Mouse (Mus musculus): ENCODE results near the gene Slc7a4.
A peak's percentile ranks its signal among the peaks of the same experiment; 100 is the strongest.
"Not testable (repeated sequence)": the region's sequence is repeated elsewhere in the genome, so short reads cannot be mapped to it uniquely, and the experiment has no call there.

The Slc7a4 gene

DNA sequence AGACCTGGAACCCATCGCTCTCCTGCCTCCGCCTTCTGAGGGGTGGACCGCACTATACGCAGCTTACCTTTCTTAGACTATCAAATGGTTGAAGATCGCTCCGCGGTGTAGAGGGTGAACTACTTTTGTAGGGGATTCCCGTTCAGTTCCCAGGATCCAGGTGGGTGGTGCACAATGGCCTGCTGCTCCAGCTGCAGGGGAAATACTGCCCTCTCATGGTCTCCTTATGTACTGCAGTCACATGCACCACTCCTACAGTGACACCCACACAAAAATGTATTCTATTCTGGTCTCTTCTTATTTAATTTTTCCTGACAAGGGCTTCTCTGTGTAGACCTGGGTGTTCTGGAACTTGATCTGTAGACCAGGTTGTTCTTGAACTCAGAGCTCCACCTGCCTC lies at the start of gene Slc7a4:
Slc7a4 (minus strand) TSS at position 151 of the 400 bp plus-strand sequence.
- DNase-seq (ENCODE audit: low read depth in 1 of 2, low spot score in 2 of 2) = no peak

DNA sequence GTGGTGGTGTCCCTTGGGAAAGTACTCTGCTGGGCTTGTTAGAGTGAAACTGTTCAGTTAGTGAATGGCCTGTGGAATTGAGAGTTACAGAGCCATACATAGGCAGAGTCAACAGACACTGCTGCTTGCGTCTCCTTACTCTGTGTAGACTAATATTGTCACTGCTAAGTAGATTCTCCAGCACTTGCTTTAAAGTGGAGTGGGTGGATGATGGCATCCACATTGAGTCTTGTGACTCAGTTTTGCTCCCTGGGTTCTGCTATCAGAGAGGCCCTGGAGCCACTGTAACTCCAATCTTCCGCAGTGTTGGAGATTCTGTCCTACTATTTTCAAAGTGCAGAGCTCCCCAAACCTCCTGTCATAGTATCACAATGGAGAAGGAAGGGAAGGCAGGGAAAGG lies 49.6 kb upstream of the Slc7a4 start:
- no peak for DNase-seq (ENCODE audit: low read depth in 1 of 2, low spot score in 2 of 2)

DNA sequence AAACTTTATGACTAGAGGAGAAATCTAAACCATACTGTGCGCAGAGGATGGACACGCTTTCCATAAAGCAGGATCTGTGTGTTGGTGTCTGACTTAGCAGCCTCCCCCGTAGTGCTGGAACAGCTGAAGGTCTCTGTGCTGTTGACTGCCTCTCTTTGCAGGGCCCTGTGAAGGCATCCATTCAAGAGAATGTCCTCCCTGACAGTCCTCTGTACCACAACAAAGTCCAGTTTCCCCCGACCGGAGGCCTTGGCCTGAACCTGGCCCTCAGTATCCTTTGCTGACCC lies 43.2 kb upstream of the Slc7a4 start:
- DNase-seq (ENCODE audit: low read depth in 1 of 2, low spot score in 2 of 2) = no peak

DNA sequence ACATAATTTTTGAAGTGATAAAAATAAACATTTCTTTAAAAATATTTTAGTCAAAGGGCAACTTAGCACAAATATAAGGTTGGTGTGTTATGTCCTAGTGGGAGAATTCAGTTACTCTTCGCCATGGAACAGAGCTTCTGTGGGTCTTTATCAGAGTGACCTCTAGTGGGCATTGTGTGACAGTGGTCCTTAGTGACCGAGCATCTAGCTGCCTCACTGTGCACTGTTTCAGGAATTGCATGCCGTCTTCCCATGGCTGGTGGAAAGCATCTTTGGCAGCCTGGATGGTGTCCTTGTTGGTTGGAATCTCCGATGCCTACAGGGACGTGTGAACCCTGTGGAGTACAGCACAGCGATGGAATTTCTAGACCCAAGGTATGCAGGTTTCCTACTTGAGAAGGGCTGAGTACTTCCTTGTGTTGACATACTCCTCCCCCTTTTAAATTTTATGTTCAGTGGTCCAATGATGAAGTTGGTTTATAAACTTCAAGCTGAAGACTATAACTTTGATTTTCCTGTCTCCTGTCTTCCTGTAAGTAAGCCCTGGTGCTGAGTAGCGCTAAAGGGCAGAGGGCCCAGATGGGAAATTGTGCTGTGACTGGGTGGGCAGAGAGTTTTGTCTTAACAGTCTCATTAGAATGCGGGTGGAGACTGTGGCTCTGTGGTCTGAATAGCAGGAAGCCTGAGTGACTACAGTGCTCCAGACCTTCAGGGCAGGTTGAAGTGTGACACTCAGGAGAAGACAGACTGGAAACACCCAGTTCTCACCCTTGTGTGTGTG lies 42.7 kb upstream of the Slc7a4 start:
- no peak for DNase-seq (ENCODE audit: low read depth in 1 of 2, low spot score in 2 of 2)

GRCm38 (mm10) chr16:17621936-17622335 lies 38.9 kb upstream of the Slc7a4 start:
- DNase-seq (ENCODE audit: low read depth in 1 of 2, low spot score in 2 of 2) = no peak

- peak; percentile 81 to 85 for DNase-seq (ENCODE audit: low read depth in 1 of 2, low spot score in 2 of 2)
Observed at GRCm38 (mm10) chr16:17619198-17620105, 36.4 kb upstream of the Slc7a4 start, which contains the start of gene Smpd4. Gene Smpd4 (plus strand): TSS chr16:17619354.

GRCm38 (mm10) chr16:17617922-17618565 lies 35.0 kb upstream of the Slc7a4 start:
- DNase-seq (ENCODE audit: low read depth in 1 of 2, low spot score in 2 of 2) = no peak

DNA sequence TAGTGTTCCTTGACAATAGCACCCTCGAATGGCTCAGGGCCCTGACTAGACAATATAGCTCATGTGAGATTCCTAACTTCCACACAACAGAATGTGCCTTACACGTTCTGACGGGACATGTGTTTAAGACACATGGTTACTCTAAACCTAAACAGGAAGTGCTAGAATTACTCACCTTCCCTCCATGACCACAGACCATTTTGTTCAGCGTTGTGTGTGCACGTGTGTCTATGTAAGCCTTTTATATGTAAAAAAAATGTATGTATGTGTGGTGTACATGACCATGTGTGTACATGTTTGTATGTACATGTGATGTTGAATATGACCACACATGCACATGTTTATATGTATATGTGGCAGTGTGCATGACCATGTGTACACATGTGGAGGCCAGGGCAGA lies 33.2 kb upstream of the Slc7a4 start:
- no peak for DNase-seq (ENCODE audit: low read depth in 1 of 2, low spot score in 2 of 2)

DNA sequence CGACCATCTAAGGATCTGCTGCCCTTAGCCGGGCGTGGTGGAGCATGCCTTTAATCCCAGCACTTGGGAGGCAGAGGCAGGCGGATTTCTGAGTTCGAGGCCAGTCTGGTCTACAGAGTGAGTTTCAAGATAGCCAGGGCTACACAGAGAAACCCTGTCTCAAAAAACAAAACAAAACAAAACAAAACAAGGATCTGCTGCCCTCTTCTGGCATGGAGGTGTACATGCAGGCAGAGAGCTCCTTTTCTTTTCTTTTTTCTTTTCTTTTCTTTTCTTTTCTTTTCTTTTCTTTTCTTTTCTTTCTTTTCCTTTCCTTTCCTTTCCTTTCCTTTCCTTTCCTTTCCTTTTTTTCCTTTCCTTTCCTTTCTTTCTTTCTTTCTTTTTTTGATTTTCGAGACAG lies 31.7 kb upstream of the Slc7a4 start:
- not testable (repeated sequence) for DNase-seq (ENCODE audit: low read depth in 1 of 2, low spot score in 2 of 2)

GRCm38 (mm10) chr16:17611383-17611782 lies 28.4 kb upstream of the Slc7a4 start:
- no peak for DNase-seq (ENCODE audit: low read depth in 1 of 2, low spot score in 2 of 2)

DNA sequence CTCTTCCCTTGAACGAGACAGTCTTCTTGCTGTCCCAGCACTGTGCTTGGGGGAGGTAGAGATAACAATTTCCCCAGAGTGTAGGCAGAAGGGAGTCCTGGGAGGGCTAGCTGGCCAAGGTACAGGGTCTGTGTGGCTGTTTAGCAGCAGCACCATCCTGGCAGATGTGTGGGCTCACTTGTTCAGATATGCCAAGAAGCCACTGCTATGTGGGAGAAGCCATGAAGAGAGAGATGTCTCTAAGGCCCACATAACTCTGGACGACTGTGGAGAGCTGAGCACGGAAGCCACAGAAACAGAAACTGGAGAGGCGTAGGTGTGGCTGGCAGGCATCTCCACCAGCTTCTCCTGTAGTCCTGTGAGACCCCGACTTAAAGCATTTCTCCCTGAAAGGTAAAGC lies 22.7 kb upstream of the Slc7a4 start:
- no peak for DNase-seq (ENCODE audit: low read depth in 1 of 2, low spot score in 2 of 2)

DNA sequence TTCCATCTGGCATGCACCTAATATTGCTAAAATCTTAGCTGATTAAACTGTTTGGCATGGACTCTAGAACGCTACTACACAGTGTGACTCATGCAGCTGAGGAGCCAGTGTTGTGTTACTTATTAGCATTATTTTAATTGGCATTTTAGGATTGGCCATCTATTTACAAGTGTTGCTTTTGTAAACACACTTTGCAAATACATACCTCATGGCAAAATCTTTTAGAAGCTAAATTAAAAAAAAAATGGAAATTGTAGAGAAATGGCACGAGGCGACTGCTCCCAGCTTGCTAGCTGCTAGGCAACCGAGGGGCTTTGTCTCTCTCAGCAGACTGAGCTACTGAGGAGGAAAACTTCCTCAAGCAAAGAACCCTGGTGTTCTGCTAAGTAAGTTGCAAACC lies 21.9 kb upstream of the Slc7a4 start:
- no peak for DNase-seq (ENCODE audit: low read depth in 1 of 2, low spot score in 2 of 2)

DNA sequence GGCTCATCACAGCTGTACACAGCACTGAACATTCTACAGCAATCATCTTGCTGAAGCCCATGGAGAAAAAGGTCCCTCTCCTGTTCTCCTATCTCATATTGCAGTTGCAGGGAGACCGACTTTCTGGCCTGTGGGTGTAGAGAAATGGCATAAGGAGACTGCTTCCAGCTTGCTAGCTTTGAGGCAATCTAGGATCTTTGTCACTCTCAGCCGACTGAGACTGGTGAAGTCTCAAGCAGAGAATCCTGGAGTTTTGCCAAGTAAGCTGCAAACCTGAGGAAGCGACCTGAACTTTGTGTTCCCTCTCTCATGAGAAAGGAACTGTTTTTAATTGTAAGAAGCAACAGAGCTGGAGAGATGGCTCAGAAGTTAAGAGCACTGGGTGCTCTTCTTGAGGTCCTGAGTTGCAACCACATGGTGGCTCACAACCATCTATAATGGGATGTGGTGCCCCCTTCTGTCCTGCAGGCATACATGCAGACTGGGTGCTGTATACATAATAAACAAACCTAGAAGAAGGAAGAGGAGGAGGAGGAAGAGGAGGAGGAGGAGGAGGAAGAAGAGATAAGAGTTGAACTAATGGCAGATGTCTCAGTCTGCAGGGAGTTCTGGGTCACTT lies 18.0 kb upstream of the Slc7a4 start:
- DNase-seq (ENCODE audit: low read depth in 1 of 2, low spot score in 2 of 2) = no peak

GRCm38 (mm10) chr16:17590731-17591130 lies 7.7 kb upstream of the Slc7a4 start:
- DNase-seq (ENCODE audit: low read depth in 1 of 2, low spot score in 2 of 2) = no peak

DNA sequence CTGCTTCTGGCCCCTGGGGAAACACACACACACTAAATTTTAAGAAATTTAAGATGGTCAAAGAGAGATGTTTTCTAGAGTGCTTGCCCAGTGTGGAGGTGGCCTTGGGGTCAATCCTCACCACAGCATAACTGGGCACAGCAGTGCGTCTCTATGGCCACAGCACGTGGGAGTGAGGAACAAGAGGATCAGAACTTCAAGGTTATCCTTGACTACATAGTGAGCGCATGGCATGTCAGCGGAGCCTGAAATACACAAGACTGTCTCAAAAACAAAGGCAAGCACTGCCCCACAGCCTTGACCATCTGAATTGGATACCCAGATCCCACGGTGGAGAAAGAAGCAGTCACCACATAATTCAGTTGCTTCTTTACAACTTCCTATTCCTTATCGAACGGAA lies 1.5 kb upstream of the Slc7a4 start:
- DNase-seq (ENCODE audit: low read depth in 1 of 2, low spot score in 2 of 2) = no peak

DNA sequence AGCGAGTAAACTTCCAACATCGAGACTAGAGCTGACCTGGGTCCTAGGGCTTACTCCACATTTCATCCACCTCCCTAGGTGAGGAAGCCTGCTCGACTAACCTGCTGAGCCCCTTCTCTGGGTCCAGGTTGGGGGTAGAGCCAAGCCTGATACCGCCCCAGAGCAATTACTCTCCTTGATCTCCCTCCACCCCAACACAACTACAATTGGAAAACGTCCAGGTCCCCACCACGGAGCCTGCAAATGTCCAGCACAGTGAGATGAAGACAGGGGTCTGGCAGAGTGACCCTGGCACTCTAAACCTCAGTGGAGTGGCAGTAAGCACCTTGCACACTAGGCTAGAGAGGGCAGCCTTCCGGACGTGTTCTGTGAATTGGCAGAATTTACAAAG lies 6.2 kb downstream of the Slc7a4 start:
- no peak for DNase-seq (ENCODE audit: low read depth in 1 of 2, low spot score in 2 of 2)

- DNase-seq (ENCODE audit: low read depth in 1 of 2, low spot score in 2 of 2) = no peak
Observed at GRCm38 (mm10) chr16:17575870-17576824, 6.9 kb downstream of the Slc7a4 start.

- no peak for DNase-seq (ENCODE audit: low read depth in 1 of 2, low spot score in 2 of 2)
Observed at GRCm38 (mm10) chr16:17566186-17566585, 16.8 kb downstream of the Slc7a4 start.

- no peak for DNase-seq (ENCODE audit: low read depth in 1 of 2, low spot score in 2 of 2)
Observed at GRCm38 (mm10) chr16:17564771-17565170, 18.2 kb downstream of the Slc7a4 start.

DNA sequence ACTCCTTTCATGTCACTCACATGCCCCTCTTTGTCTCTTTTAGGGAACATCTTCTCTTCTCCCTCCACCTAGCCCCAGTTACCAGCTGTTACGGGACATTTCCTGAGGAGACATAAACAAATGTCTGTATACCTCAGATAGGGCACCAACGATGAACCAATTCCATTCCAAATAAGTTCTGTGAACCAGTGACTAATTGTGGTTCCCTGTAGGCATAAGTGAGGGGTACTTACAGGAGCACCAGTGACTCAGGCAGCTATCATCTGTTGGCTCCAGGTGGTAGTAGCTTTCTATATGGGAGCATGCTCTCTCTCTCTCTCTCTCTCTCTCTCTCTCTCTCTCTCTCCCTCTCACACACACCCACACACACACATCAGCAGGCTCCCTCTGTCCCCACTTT lies 18.8 kb downstream of the Slc7a4 start:
- no peak for DNase-seq (ENCODE audit: low read depth in 1 of 2, low spot score in 2 of 2)
